ENCODE assay signal across 8 mouse cellular contexts in genomic region chr3:152668239-152668638, GRCm38 (mm10). TPM values are rescaled to one million over a fixed set of nuclear protein-coding genes. Genes with fewer than 3 reads are reported as not detected.
DNase-seq lines count a peak whose midpoint lies in the region; ATAC-seq lines count a peak whose summit lies in the region.

TSS of gene Ak5 (minus strand) at chr3:152668360.

- no peaks in the 10 kb centered on the region for H3K36me3 ChIP-seq in embryonic facial prominence, embryonic 13.5 days
- no peaks in the 10 kb centered on the region for H3K36me3 ChIP-seq in midbrain, embryonic 15.5 days (replicated peaks)

- no peaks in the 10 kb centered on the region for H3K9me3 ChIP-seq in embryonic facial prominence, embryonic 13.5 days
- H3K9me3 ChIP-seq in midbrain, embryonic 15.5 days: no peaks in the 10 kb centered on the region

- 8% methylated on average over 3 of the region's 5 CpGs for WGBS in embryonic facial prominence, embryonic 13.5 days
- 17% methylated on average over 1 of the region's 5 CpGs for whole genome bisulfite sequencing in midbrain, embryonic 15.5 days

- peaks cover 47% of the 10 kb centered on the region for H3K27me3 ChIP-seq in embryonic facial prominence, embryonic 13.5 days
- peaks cover 6% of the 10 kb centered on the region for H3K27me3 ChIP-seq in midbrain, embryonic 15.5 days (replicated peaks)

- H3K4me3 ChIP-seq in embryonic facial prominence, embryonic 13.5 days: peak within 1 kb of the TSS; percentile 56
- peak within 1 kb of the TSS; percentile 53 for H3K4me3 ChIP-seq in midbrain, embryonic 15.5 days

- H3K9ac ChIP-seq in embryonic facial prominence, embryonic 13.5 days: peak within 1 kb of the TSS; percentile 73
- H3K9ac ChIP-seq in midbrain, embryonic 15.5 days: peak within 1 kb of the TSS; percentile 62

- DNase-seq in layer of hippocampus, adult 18-20 months (ENCODE audit: low spot score in 2 of 2): no peak
- DNase-seq in layer of hippocampus, adult 9-10 months (ENCODE audit: low spot score): no peak
- DNase-seq in layer of hippocampus, postnatal 10 days (ENCODE audit: low spot score in 2 of 2): no peak
- DNase-seq in adipocyte (ENCODE audit: low spot score): no peak
- DNase-seq in ovary, postnatal 10 days (ENCODE audit: low spot score): no peak
- no peak for DNase-seq in frontal cortex, postnatal 14 days (ENCODE audit: low spot score in 2 of 2)

- peaks cover 12% of the 10 kb centered on the region for H3K4me1 ChIP-seq in embryonic facial prominence, embryonic 13.5 days
- H3K4me1 ChIP-seq in midbrain, embryonic 15.5 days: peaks cover 9% of the 10 kb centered on the region

- 0 out of 2 replicates have a peak, but pooled peaks have one; percentile 37 for ATAC-seq in embryonic facial prominence, embryonic 13.5 days (ENCODE audit: insufficient number of reproducible peaks, insufficient read depth, low FRiP score, low TSS enrichment, low read depth)
- peak; percentile 69 for ATAC-seq in midbrain, embryonic 15.5 days (replicated peaks)

- peak within 1 kb of the TSS; percentile 91 for H3K4me2 ChIP-seq in embryonic facial prominence, embryonic 13.5 days
- peak within 1 kb of the TSS; percentile 99 for H3K4me2 ChIP-seq in midbrain, embryonic 15.5 days

- no peak within 1 kb of the TSS for H3K27ac ChIP-seq in embryonic facial prominence, embryonic 13.5 days
- H3K27ac ChIP-seq in midbrain, embryonic 15.5 days: no peak within 1 kb of the TSS

RNA-seq across cellular contexts. Expression of gene Ak5, which starts in this region (rescaled TPM):
- total RNA-seq in layer of hippocampus, adult 18-20 months (2021): 100 to 1,000 TPM; 247 to 253 TPM
- 1.0 and 1.7 TPM in 2 replicates for polyA plus RNA-seq in embryonic facial prominence, embryonic 13.5 days (2015; fragmentation: Nextera tagmentation; extraction: Ambion mirVana)
- 100 to 1,000 TPM; 166 to 169 TPM for total RNA-seq in layer of hippocampus, postnatal 10 days (2021)
- polyA plus RNA-seq in midbrain, embryonic 15.5 days (2015; fragmentation: Nextera tagmentation; extraction: Ambion mirVana): 12.2 and 13.7 TPM in 2 replicates
